Mouse (Mus musculus) olfactory bulb, adult 2 months (tissue): ENCODE data around the gene Picalm.

Experiments used
- CTCF ChIP-seq: fragments of 200-500 bp; IDR thresholded peaks from 2 replicates; pipeline ENCODE4 v1.5.1; 2012; ENCODE audit warnings: low read depth, mild to moderate bottlenecking, low read length, moderate library complexity; ENCODE audit not compliant: insufficient read depth
- POLR2A ChIP-seq: fragments of 200-500 bp; IDR thresholded peaks from 2 replicates; pipeline ENCODE4 v1.6.1; 2012; ENCODE audit warnings: mild to moderate bottlenecking, low read depth, low read length, moderate library complexity; ENCODE audit not compliant: insufficient read depth

- TF ChIP-seq CTCF (no peak), POLR2A (no peak)
Measured at GRCm38 (mm10) chr7:90099248-90099647, 30.8 kb upstream of the Picalm start.
